Mouse (Mus musculus) kidney, embryonic 16.5 days (tissue): ENCODE results near the gene Emsy. TPM values are rescaled to one million over a fixed set of nuclear protein-coding genes. Genes with fewer than 3 reads are reported as not detected.

Experiments
- ATAC-seq: fragments of 200-750 bp; cut with Nextera tagmentation; 2 replicates; pipeline ENCODE4 v1.8.0; 2017; ENCODE audit warnings: moderate TSS enrichment; ENCODE audit not compliant: low FRiP score, low TSS enrichment
- H3K27ac ChIP-seq: fragments of 300-500 bp; sonication (generic); 2 replicates; pipeline ENCODE4 v1.5.1; 2014; ENCODE audit warnings: low read length
- H3K27me3 ChIP-seq: fragments of 300-500 bp; sonication (generic); 2 replicates; pipeline ENCODE4 v1.6.1; 2014; ENCODE audit warnings: low read length, control low read depth, mixed read lengths; ENCODE audit not compliant: insufficient read depth
- H3K36me3 ChIP-seq: fragments of 300-500 bp; sonication (generic); 2 replicates; pipeline ENCODE4 v1.6.1; 2014; ENCODE audit warnings: low read length, control low read depth, mixed read lengths; ENCODE audit not compliant: insufficient read depth
- H3K4me1 ChIP-seq: fragments of 300-500 bp; sonication (generic); 2 replicates; pipeline ENCODE4 v1.6.1; 2014; ENCODE audit warnings: low read length, control low read depth, mixed read lengths; ENCODE audit not compliant: insufficient read depth
- H3K4me2 ChIP-seq: fragments of 300-500 bp; sonication (generic); replicated peaks from 2 replicates; pipeline ENCODE4 v1.6.1; 2014; ENCODE audit warnings: low read depth, low read length
- H3K4me3 ChIP-seq: fragments of 300-500 bp; sonication (generic); 2 replicates; pipeline ENCODE4 v1.5.1; 2014; ENCODE audit warnings: mild to moderate bottlenecking, low read length
- H3K9ac ChIP-seq: fragments of 300-500 bp; sonication (generic); replicated peaks from 2 replicates; pipeline ENCODE4 v1.6.1; 2014; ENCODE audit warnings: low read length
- H3K9me3 ChIP-seq: fragments of 300-500 bp; sonication (generic); 2 replicates; pipeline ENCODE4 v1.6.1; 2016; ENCODE audit warnings: low read length, control low read depth
- WGBS: fragments of 180-500 bp; shearing (Covaris S2); extraction: QIAGEN DNeasy Blood & Tissue Kit; methylation state at CpG from one replicate; pipeline ENCODE4 v1.1.7; 2014; 5-methylcytosine and 5-hydroxymethylcytosine counted together
- polyA plus RNA-seq: library from polyadenylated mRNA; unstranded; fragments of >200 nt; fragmentation: Nextera tagmentation; extraction: Ambion mirVana; gene quantifications from 2 replicates; pipeline ENCODE4 v1.2.1, GENCODE M21; 2015

Gene Emsy
- polyA plus RNA-seq, 1 experiment from 2014 or later, result 29.1 TPM

DNA sequence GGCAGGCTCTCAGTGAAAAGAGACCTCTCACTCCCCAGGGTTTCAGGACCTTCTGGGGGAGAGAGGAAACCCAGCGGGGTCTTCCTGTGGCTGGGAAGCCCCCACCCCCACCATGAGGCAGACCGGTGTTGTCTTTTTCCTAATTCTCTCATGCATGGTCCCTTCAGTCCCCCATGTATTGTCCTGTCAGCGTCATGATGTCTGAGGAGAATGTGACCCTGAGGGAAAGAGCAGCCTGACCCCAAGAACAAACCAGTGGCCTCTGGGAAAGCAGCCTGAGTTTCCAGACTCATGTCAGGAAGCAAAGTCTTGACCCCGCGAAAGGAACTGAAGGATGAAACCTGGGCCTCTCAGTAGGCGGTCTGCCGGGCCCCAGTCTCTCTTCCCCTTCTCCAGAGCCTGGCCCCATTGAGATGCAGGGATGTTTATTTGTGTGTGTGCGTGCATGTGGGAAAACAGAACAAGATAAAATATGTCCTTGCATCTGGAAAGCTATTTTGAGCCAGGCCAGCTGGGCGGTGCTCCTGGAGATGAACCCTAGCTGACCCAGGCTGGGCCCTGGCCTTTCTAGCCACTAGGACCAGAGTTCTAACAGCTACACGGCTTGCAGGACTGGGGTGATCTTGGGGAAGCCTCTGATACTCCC, 84.2 kb downstream of the Emsy start:
- Histone ChIP-seq H3K9ac (0 out of 2 replicates have a peak overlapping the region, but pooled peaks have one; percentile 26), H3K27ac (peak overlapping the region; percentile 97), H3K27me3 (no peaks in the 10 kb centered on the region), H3K9me3 (no peaks in the 10 kb centered on the region), H3K36me3 (no peaks in the 10 kb centered on the region), H3K4me1 (peaks cover 49% of the 10 kb centered on the region), H3K4me2 (no peak overlapping the region), H3K4me3 (no peak overlapping the region)
- 18% methylated on average over 10 of the region's 10 CpGs for WGBS
- ATAC-seq, result peak; percentile 76

DNA sequence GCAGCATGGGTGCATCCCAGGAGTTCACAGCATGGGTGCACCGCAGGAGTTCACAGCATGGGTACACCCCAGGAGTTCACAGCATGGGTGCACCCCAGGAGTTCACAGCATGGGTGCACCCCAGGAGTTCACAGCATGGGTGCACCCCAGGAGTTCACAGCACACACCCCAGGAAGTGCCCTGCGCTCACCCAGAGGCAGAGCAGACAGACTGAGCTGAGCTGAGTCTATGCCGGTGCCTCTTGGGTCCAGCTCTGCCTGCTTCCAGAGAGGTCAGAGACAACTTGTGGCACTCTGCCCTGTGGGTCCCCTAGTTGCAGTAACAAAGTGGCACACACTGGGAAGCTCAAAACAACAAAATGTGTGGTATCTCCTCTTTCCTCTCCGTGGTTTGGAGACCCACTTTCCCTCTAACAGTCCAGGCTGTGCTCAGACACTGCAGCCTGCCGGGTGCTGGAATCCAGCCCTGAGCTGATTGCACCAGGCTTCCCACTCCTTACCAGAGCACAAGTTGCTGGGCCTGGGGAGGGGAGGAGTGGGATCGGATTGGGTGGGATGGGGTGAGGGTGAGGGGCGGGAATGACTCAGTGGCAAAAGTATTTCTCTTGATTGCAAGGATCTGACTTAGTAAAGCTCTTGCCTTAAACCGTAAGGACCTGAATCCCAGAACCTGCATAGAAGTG, 85.6 kb downstream of the Emsy start:
- peak overlapping the region; percentile 97 for H3K27ac ChIP-seq
- H3K9ac ChIP-seq, result no peak overlapping the region; the same call in 1 of the 2 replicates
- H3K4me1 ChIP-seq, result peaks cover 61% of the 10 kb centered on the region
- no peaks in the 10 kb centered on the region for H3K27me3 ChIP-seq
- 57% methylated on average over 8 of the region's 8 CpGs for WGBS
- no peak for ATAC-seq
- H3K9me3 ChIP-seq, result no peaks in the 10 kb centered on the region
- H3K36me3 ChIP-seq, result no peaks in the 10 kb centered on the region
- no peak overlapping the region for H3K4me2 ChIP-seq
- H3K4me3 ChIP-seq, result no peak overlapping the region

DNA sequence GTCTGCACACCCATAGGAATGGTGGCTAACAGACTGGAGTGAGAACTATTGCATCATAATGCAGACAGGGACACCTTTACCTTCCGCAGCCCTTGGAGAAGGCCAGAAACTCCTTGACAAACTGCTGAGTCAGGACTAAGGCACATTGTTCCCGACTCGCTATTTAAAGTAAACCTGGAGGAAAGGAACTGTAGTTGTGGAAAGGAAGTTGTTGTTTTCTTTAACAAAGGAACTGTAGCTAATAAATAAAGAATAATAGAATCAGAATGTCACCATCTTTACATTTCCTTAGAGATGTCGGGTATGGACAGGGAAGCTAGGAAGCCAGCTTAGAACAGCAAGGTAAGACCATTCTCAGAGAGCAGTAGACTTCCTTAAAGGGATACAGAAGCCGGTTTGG, 89.5 kb downstream of the Emsy start:
- H3K4me3 ChIP-seq, result no peak overlapping the region
- H3K4me1 ChIP-seq, result peaks cover 41% of the 10 kb centered on the region
- WGBS, result 25% methylated on average over 5 of the region's 5 CpGs
- H3K36me3 ChIP-seq, result no peaks in the 10 kb centered on the region
- no peak overlapping the region for H3K4me2 ChIP-seq
- H3K27ac ChIP-seq, result peak overlapping the region; percentile 49
- no peaks in the 10 kb centered on the region for H3K9me3 ChIP-seq
- ATAC-seq, result no peak
- H3K9ac ChIP-seq, result no peak overlapping the region
- H3K27me3 ChIP-seq, result no peaks in the 10 kb centered on the region

DNA sequence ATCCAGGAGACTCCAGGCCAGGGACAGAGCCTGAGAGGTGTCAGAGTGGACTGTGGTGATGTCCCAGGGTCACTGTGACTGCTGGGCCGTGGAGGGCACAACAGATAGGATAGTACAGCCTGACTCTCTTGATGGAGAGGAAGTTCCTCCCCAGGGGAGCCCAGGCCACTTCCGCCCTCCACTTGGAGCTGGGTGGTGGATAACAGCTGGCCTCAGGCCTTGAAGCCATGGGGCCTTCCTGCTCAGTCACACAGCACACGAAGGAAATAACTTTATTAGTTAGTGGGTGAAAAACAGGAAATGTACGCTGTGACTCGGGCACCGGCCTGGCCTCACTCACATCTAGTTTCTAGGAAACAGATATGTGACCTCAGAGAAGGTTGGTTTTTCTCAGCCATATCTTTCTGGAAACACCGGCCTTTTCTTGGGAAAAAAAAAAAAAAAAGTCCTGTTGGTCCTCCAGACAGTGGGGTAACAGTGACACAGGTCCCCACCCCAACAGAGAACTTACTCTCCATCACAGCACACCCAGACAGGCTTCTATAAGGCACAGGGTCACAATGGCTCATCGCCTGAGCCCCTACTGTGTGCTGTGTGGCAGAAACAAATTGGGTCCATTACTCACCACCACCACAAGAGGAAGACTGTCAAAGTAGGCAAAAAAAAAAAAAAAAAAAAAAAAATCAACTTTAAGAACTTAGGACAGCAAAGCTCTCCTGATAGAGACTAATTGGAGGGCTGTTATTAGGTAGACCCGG, 91.8 kb downstream of the Emsy start:
- no peak overlapping the region for H3K4me2 ChIP-seq
- H3K4me1 ChIP-seq, result peaks cover 28% of the 10 kb centered on the region
- 57% methylated on average over 9 of the region's 9 CpGs for WGBS
- H3K4me3 ChIP-seq, result no peak overlapping the region
- no peaks in the 10 kb centered on the region for H3K9me3 ChIP-seq
- ATAC-seq, result peak; percentile 39; the same call in 1 of the 2 replicates
- peak overlapping the region; percentile 71 for H3K27ac ChIP-seq
- H3K36me3 ChIP-seq, result no peaks in the 10 kb centered on the region
- H3K9ac ChIP-seq, result no peak overlapping the region
- H3K27me3 ChIP-seq, result no peaks in the 10 kb centered on the region

DNA sequence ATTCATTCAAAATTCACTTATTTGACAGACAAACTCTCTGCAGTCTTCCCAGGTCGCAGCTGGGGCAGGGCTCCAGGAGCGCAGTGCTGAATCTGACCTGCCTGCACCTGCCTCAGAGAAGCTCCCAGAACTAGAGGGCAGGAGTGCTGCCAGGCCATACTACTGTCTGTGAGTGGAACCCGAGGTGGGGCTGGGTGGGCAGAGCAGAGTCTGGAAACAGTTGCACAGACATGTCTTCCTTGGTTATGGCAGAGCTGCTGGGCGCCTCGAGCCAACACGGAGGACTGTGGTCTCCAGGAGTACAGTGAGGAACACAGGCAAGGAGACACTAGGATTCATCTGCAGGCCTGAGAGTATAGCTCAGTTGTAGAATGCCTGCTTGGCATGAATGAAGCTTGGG, 92.6 kb downstream of the Emsy start:
- no peak overlapping the region for H3K4me2 ChIP-seq
- peak overlapping the region; percentile 71 for H3K27ac ChIP-seq
- H3K9ac ChIP-seq, result no peak overlapping the region
- no peaks in the 10 kb centered on the region for H3K36me3 ChIP-seq
- H3K27me3 ChIP-seq, result no peaks in the 10 kb centered on the region
- no peaks in the 10 kb centered on the region for H3K9me3 ChIP-seq
- H3K4me3 ChIP-seq, result no peak overlapping the region
- H3K4me1 ChIP-seq, result peaks cover 28% of the 10 kb centered on the region
- WGBS, result 93% methylated on average over 6 of the region's 6 CpGs
- no peak for ATAC-seq

DNA sequence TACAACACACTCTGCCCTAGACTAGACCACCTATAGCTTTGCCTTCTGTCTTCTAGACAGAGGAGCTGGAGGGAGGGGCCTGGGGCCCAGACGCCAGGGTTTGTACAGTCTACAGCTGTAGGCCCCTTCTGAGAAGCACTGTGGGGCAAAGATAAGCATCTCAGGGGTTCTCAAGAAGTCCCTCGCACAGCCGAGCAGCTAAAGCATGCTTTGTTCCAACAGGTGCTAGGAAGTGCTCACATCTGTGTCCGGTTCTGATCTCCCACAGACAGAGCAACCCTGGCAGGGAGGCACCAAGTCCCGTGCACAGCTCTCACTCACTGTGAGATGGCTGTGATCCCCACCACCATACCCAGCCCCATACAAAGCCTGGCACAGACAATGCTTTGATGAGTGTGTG, 93.6 kb downstream of the Emsy start:
- Histone ChIP-seq H3K9ac (no peak overlapping the region), H3K4me3 (no peak overlapping the region), H3K9me3 (no peaks in the 10 kb centered on the region), H3K4me2 (no peak overlapping the region), H3K27me3 (no peaks in the 10 kb centered on the region), H3K27ac (no peak overlapping the region), H3K36me3 (no peaks in the 10 kb centered on the region), H3K4me1 (peaks cover 28% of the 10 kb centered on the region)
- no peak for ATAC-seq
- 85% methylated on average over 5 of the region's 5 CpGs for WGBS

DNA sequence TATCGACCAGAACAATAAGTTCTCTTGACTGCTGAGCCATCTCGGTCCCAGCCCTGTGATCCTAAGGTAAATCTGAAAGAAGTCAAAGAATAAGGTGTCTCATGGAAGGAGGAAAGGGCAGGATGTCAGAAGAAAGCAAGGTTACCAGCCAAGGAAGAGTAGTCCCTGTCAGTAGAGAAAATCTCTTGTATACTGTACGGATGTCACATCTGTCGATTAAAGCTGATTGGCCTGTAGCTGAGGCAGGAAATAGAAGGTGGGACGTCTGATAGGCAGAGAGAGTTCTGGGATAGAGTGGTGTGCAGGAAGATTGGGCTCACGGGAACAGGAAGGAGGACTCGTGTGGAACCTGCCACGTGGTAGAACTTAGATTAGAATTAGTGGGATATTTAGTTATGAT, 94.4 kb downstream of the Emsy start:
- WGBS, result 85% methylated on average over 8 of the region's 8 CpGs
- H3K4me2 ChIP-seq, result no peak overlapping the region
- H3K4me3 ChIP-seq, result no peak overlapping the region
- no peaks in the 10 kb centered on the region for H3K27me3 ChIP-seq
- H3K36me3 ChIP-seq, result no peaks in the 10 kb centered on the region
- H3K4me1 ChIP-seq, result peaks cover 20% of the 10 kb centered on the region
- no peak for ATAC-seq
- H3K9ac ChIP-seq, result no peak overlapping the region
- no peaks in the 10 kb centered on the region for H3K9me3 ChIP-seq
- no peak overlapping the region for H3K27ac ChIP-seq

DNA sequence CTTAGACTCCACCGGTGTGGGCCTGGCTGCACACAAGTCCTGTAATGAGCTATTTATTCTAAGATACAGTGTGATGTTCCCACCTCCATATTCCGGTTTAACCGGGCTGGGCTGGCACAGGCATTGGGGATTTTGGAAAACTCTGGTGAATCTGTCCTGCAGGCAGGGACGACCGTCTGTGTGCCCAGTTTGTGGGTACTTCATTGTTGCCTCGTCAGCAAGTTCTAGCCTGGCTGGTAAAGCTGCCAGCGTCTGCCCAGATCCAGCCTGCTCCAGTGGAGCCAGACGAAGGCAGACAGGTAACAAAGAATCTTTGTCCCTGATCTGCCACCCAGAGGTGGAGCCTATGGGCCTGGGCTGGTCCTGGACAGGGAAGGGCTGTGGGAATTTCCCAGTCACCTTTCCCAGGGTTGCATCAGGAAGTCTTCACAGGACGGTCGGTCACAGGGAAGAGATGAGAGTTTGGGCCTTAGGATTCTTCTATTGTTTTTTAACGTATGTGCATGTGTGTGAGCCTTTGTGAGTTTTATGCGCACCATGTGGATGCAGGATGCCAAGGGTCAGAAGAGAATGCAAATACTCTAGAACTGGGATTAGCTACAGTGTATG, 94.9 kb downstream of the Emsy start:
- no peak overlapping the region for H3K4me3 ChIP-seq
- H3K9me3 ChIP-seq, result no peaks in the 10 kb centered on the region
- ATAC-seq, result no peak
- no peaks in the 10 kb centered on the region for H3K36me3 ChIP-seq
- H3K4me2 ChIP-seq, result no peak overlapping the region
- H3K4me1 ChIP-seq, result peaks cover 15% of the 10 kb centered on the region
- no peak overlapping the region for H3K9ac ChIP-seq
- WGBS, result 75% methylated on average over 12 of the region's 12 CpGs
- H3K27ac ChIP-seq, result no peak overlapping the region
- H3K27me3 ChIP-seq, result no peaks in the 10 kb centered on the region

DNA sequence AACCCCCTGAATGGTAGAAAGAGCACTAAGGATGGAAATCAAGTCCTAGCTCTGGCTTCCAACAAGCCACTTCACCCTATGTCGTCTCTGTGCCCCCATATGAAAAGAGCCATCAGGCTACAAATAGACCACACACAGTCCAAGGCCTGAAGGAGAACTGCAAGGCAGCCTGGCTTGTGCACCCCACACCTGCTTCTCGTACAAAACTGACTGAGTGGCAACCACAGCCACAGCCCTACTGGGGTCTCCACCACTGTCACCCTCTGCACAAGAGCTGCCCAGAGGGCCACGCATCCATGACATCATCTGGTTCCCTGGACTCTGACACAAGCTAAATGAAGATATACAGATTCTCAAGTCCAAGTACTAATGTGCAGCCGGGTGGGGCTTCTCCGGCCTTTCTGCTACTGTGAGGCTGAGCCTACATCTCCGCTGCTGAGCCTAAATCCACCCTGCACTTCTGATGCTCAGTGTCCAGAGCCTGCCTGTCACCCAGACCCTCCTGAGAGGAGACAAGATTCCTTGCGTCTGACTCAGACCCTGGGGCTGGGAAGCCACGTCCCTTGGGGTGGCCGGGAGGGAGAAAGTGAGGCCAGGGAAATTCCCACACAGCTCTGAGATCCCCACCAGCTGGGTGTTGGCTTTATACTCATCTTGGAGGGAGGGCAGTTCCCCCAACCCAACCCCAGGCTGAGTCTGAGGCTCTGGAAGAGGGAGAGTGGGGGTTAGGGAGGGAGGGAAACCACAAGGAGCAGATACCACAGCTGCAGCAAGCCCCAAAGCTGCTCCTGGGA, 98.3 kb downstream of the Emsy start:
- no peak overlapping the region for H3K9ac ChIP-seq
- ATAC-seq, result peak; percentile 55
- H3K4me1 ChIP-seq, result no peaks in the 10 kb centered on the region
- 65% methylated on average over 9 of the region's 9 CpGs for WGBS
- H3K4me3 ChIP-seq, result no peak overlapping the region
- no peaks in the 10 kb centered on the region for H3K36me3 ChIP-seq
- no peaks in the 10 kb centered on the region for H3K27me3 ChIP-seq
- H3K27ac ChIP-seq, result no peak overlapping the region
- H3K4me2 ChIP-seq, result no peak overlapping the region
- no peaks in the 10 kb centered on the region for H3K9me3 ChIP-seq
